Mouse (Mus musculus) c-Kit-positive CD71-positive TER-119-negative erythroid progenitor cells, embryonic 14.5 days (primary cell): ENCODE data around the gene Tfap2a.

Experiments
- DNase-seq: peaks from one replicate; pipeline ENCODE4 v3.0.0-alpha.2; 2013; ENCODE audit warnings: low read depth

Gene Tfap2a

GRCm38 (mm10) chr13:40734316-40734965 lies 3.7 kb downstream of the Tfap2a start:
- DNase-seq, result no peak

GRCm38 (mm10) chr13:40733542-40734151 lies 4.5 kb downstream of the Tfap2a start:
- no peak for DNase-seq

GRCm38 (mm10) chr13:40732816-40733541 lies 5.2 kb downstream of the Tfap2a start:
- no peak for DNase-seq

- DNase-seq, result no peak
These were observed 6.1 kb downstream of the Tfap2a start for GRCm38 (mm10) chr13:40732085-40732484.

GRCm38 (mm10) chr13:40731179-40731841 lies 6.9 kb downstream of the Tfap2a start:
- no peak for DNase-seq

- no peak for DNase-seq
These were observed 7.5 kb downstream of the Tfap2a start for GRCm38 (mm10) chr13:40730651-40731178.

- DNase-seq, result no peak
These were observed 8.4 kb downstream of the Tfap2a start for GRCm38 (mm10) chr13:40729592-40730431.

- no peak for DNase-seq
These were observed 9.1 kb downstream of the Tfap2a start for GRCm38 (mm10) chr13:40729037-40729436.

GRCm38 (mm10) chr13:40728626-40728990 lies 9.6 kb downstream of the Tfap2a start:
- DNase-seq, result no peak

- DNase-seq, result no peak
These were observed 10.2 kb downstream of the Tfap2a start for GRCm38 (mm10) chr13:40727731-40728625.

GRCm38 (mm10) chr13:40725924-40726323 lies 12.3 kb downstream of the Tfap2a start:
- no peak for DNase-seq

GRCm38 (mm10) chr13:40723598-40723920 lies 14.6 kb downstream of the Tfap2a start:
- no peak for DNase-seq

GRCm38 (mm10) chr13:40722741-40723597 lies 15.2 kb downstream of the Tfap2a start:
- peak; percentile 70 for DNase-seq

- no peak for DNase-seq
These were observed 18.5 kb downstream of the Tfap2a start for GRCm38 (mm10) chr13:40719741-40720082.

GRCm38 (mm10) chr13:40719066-40719740 lies 19.0 kb downstream of the Tfap2a start:
- DNase-seq, result no peak

GRCm38 (mm10) chr13:40716771-40717716 lies 21.1 kb downstream of the Tfap2a start:
- DNase-seq, result no peak

- DNase-seq, result no peak
These were observed 23.6 kb downstream of the Tfap2a start for GRCm38 (mm10) chr13:40714531-40714930.

GRCm38 (mm10) chr13:40713681-40714080 lies 24.5 kb downstream of the Tfap2a start:
- no peak for DNase-seq
